Mouse (Mus musculus) lung, postnatal 0 days (tissue): ENCODE results near the gene Cdkn1a.
A peak's percentile ranks its signal among the peaks of the same experiment; 100 is the strongest.

Experiments
- CTCF ChIP-seq: IDR thresholded peaks from 2 replicates; pipeline ENCODE4 v1.5.1; 2016; ENCODE audit warnings: antibody characterized with exemption, mild to moderate bottlenecking
- EP300 ChIP-seq: IDR thresholded peaks from 2 replicates; pipeline ENCODE4 v1.6.1; 2016; ENCODE audit warnings: antibody characterized with exemption, mild to moderate bottlenecking, control low read depth

DNA sequence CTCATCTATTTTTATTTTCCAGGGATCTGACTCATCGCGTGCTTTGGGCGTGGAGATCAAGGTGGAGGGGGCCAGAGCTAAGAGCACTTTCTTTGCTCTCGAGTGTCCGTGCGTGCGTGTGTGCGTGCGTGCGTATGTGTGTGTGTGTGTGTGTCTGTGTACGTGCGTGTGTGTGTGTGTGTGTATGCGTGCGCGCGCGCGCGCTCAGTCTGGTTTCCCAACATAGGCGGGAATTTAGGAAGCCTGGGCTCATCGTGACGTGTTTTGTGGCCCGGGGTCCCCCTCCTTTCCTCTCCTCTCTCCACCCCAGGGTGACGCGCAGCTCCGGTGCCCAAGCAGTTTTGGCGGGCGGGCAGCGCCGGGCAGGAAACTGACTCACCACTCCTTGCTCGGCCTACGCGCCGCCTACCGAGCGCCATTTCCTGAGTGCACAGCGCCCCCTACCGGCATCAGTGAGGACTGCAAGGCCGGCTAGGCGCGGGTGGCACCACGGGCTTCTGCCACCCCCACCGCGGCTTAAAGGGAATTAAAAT, 4.5 kb downstream of the Cdkn1a start:
- TF ChIP-seq CTCF (peak; percentile 99), EP300 (peak; percentile 89)
